In the genomic region with DNA sequence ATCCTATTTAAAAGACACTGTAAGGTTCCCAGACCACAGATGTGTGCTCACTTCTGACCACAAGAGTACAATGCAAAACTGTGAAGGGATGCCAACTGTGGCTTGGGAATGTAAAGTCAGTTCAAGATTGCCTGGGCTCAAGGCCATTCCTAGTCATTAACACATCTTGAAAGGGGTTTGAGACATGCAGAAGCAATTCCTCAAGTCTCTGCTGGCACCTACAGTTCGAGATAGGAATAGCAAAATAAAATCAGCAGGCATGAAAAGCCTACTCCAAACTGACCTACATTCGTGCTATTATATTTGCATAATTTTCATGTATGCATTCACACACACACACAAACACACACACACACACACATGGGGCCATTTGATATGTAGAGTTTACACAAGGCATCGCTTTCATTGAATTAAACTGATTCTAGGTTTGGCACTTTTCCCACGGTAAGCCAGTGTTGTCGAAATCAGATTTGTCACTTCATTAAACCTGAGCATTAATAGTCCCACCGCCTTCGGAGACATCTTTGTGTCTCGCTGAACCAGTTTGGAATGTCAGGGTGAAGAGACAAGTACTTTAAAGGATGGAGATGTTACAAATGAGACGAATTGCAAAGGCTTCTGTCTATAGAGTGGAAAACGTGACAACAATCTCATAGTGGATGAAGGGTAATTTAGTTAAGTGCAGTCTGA, we compare ENCODE assay signal across 9 mouse cellular contexts.
DNase-seq lines count a peak whose midpoint lies in the region; ATAC-seq lines count a peak whose summit lies in the region.
"Had no signal": no experiment of that assay in that cellular context is flagged by ENCODE, and none has a peak within 500 bp of the region (broad histone marks: within the 10 kb centered on the region; RNA-seq: fewer than 3 reads in every experiment).

No protein-coding gene starts in this region.

- H3K9ac ChIP-seq in forebrain, embryonic 12.5 days: no peak overlapping the region
- H3K9ac ChIP-seq in liver, embryonic 11.5 days (ENCODE audit: low read depth, low read length): no peak overlapping the region

- H3K27ac ChIP-seq in forebrain, embryonic 12.5 days: no peak overlapping the region
- no peak overlapping the region for H3K27ac ChIP-seq in liver, embryonic 11.5 days (ENCODE audit: low read depth, low read length)

- H3K36me3 ChIP-seq in forebrain, embryonic 12.5 days (replicated peaks): no peaks in the 10 kb centered on the region
- H3K36me3 ChIP-seq in liver, embryonic 11.5 days (ENCODE audit: control insufficient read depth, insufficient read depth, low read length): no peaks in the 10 kb centered on the region

- H3K4me2 ChIP-seq in forebrain, embryonic 12.5 days: no peak overlapping the region
- H3K4me2 ChIP-seq in liver, embryonic 11.5 days: no peak overlapping the region

- no peak overlapping the region for H3K4me3 ChIP-seq in forebrain, embryonic 12.5 days (replicated peaks)
- no peak overlapping the region for H3K4me3 ChIP-seq in liver, embryonic 11.5 days (ENCODE audit: low read depth, low read length)
- H3K4me3 ChIP-seq: myocyte had no signal

- peak; percentile 10 for DNase-seq in kidney, postnatal 10 days
- DNase-seq in kidney, postnatal 25 days: no peak
- DNase-seq in brain, adult 2 months (ENCODE audit: low read depth, low spot score): peak; percentile 88
- DNase-seq in left cerebral cortex, postnatal 25 days (ENCODE audit: low spot score in 2 of 2): peak; percentile 26 to 60
- no peak for DNase-seq in urinary bladder, postnatal 10 days (ENCODE audit: low spot score)
- DNase-seq in gastrocnemius, adult 8-10 months (ENCODE audit: low spot score in 2 of 2): no peak
- DNase-seq in liver, embryonic 11.5 days (ENCODE audit: low spot score): no peak

- H3K9me3 ChIP-seq in forebrain, embryonic 12.5 days: no peaks in the 10 kb centered on the region
- no peaks in the 10 kb centered on the region for H3K9me3 ChIP-seq in liver, embryonic 11.5 days (ENCODE audit: control insufficient read depth, low read length)

- WGBS in forebrain, embryonic 12.5 days: 36% methylated on average over 10 of the region's 10 CpGs
- 54% methylated on average over 10 of the region's 10 CpGs for WGBS in liver, embryonic 11.5 days

- intact Hi-C loops in left cerebral cortex, postnatal 25 days (cut with DNase I): loop anchor here (1.0 to 10.0 kb wide), 3 partner anchors 237 to 1820 kb away; no protein-coding TSS in a partner anchor

- H3K27me3 ChIP-seq in forebrain, embryonic 12.5 days: no peaks in the 10 kb centered on the region
- no peaks in the 10 kb centered on the region for H3K27me3 ChIP-seq in liver, embryonic 11.5 days (replicated peaks; ENCODE audit: control insufficient read depth, insufficient read depth, low read length)

- no peaks in the 10 kb centered on the region for H3K4me1 ChIP-seq in forebrain, embryonic 12.5 days
- H3K4me1 ChIP-seq in liver, embryonic 11.5 days (replicated peaks; ENCODE audit: control insufficient read depth, insufficient read depth, low read length): no peaks in the 10 kb centered on the region

- peak; percentile 51; the same call in 1 of the 2 replicates for ATAC-seq in forebrain, embryonic 12.5 days (ENCODE audit: low FRiP score)
- ATAC-seq in liver, embryonic 11.5 days (replicated peaks; ENCODE audit: low FRiP score): no peak

Comparison
In these comparisons a context has a peak if more than half of its experiments do, and no peak if none do; other contexts are left out.
1. DNase-seq: peak in kidney, postnatal 10 days (single experiment), brain, adult 2 months (single experiment) and left cerebral cortex, postnatal 25 days (2 of 2); none in kidney, postnatal 25 days (0 of 2), urinary bladder, postnatal 10 days (single experiment), gastrocnemius, adult 8-10 months (0 of 2) and liver, embryonic 11.5 days (single experiment).